Mouse (Mus musculus): Measurements from ENCODE around the gene Gatad2a. TPM values are rescaled to one million over a fixed set of nuclear protein-coding genes. Genes with fewer than 3 reads are reported as not detected.

The Gatad2a gene
- polyA plus RNA-seq, 1 experiment from 2014 or later, result 27.3 TPM

- peak overlapping the region; percentile 70; the same call in 1 of the 2 replicates for H3K9ac ChIP-seq
- WGBS, result 19% methylated on average over 5 of the region's 5 CpGs
- no peak overlapping the region for H3K4me2 ChIP-seq
- H3K9me3 ChIP-seq, result no peaks in the 10 kb centered on the region
- peaks cover 40% of the 10 kb centered on the region for H3K4me1 ChIP-seq
- peaks cover 70% of the 10 kb centered on the region for H3K36me3 ChIP-seq
- no peak overlapping the region for H3K4me3 ChIP-seq
- H3K27ac ChIP-seq (replicated peaks), result peak overlapping the region; percentile 87
- ATAC-seq (ENCODE audit: extremely low read depth, insufficient number of reproducible peaks, low FRiP score, low TSS enrichment), result peak; percentile 25; the same call in 1 of the 2 replicates
- no peaks in the 10 kb centered on the region for H3K27me3 ChIP-seq (replicated peaks)
These were observed 80.4 kb downstream of the Gatad2a start for GRCm38 (mm10) chr8:69915748-69916147.

- WGBS, result 74% methylated on average over 4 of the region's 4 CpGs
- H3K4me2 ChIP-seq, result no peak overlapping the region
- no peaks in the 10 kb centered on the region for H3K27me3 ChIP-seq (replicated peaks)
- H3K9ac ChIP-seq, result peak overlapping the region; percentile 47
- no peaks in the 10 kb centered on the region for H3K9me3 ChIP-seq
- peak overlapping the region; percentile 87 for H3K27ac ChIP-seq (replicated peaks)
- peaks cover 83% of the 10 kb centered on the region for H3K36me3 ChIP-seq
- no peak overlapping the region for H3K4me3 ChIP-seq
- H3K4me1 ChIP-seq, result peaks cover 27% of the 10 kb centered on the region
- ATAC-seq (ENCODE audit: extremely low read depth, insufficient number of reproducible peaks, low FRiP score, low TSS enrichment), result no peak
These were observed 81.7 kb downstream of the Gatad2a start for GRCm38 (mm10) chr8:69914526-69914925.

DNA sequence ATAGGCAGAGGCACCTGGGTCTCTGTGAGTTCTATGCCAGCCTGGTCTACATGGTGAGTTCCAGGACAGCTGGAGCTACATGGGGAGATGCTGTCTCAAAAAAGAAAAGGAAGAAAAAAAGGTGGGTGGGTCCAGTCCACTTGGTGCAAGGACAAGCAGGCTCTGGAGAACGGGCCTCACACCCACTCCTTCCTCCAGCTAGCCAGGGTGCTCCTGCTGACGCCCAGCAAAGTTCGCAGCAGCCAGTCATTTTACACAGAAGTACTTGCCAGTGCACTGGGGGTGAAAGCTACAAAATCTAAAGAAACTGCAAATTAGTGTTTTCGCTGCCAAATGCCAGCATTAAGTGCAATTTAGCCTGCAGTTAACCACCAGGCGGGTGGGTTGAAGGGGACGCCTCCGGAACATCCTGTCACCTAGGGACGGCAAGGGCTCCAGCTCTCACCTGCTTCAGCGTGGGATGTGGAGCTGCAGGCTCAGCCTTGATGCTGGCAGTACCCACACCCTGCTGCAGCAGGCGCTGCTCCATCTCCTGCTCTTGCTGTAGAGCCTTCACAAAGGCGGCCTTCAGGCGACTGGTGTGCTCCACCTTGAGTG lies 83.6 kb downstream of the Gatad2a start:
- Histone ChIP-seq H3K9ac (no peak overlapping the region), H3K27ac (replicated peaks) (no peak overlapping the region), H3K4me2 (no peak overlapping the region), H3K36me3 (peaks cover 99% of the 10 kb centered on the region), H3K4me1 (peaks cover 23% of the 10 kb centered on the region), H3K4me3 (no peak overlapping the region), H3K9me3 (no peaks in the 10 kb centered on the region), H3K27me3 (replicated peaks) (no peaks in the 10 kb centered on the region)
- 92% methylated on average over 12 of the region's 12 CpGs for WGBS
- no peak for ATAC-seq (ENCODE audit: extremely low read depth, insufficient number of reproducible peaks, low FRiP score, low TSS enrichment)

- H3K4me2 ChIP-seq, result no peak overlapping the region
- H3K4me3 ChIP-seq, result no peak overlapping the region
- WGBS, result 85% methylated on average over 13 of the region's 13 CpGs
- no peak overlapping the region for H3K9ac ChIP-seq
- no peak for ATAC-seq (ENCODE audit: extremely low read depth, insufficient number of reproducible peaks, low FRiP score, low TSS enrichment)
- peaks cover 97% of the 10 kb centered on the region for H3K36me3 ChIP-seq
- no peak overlapping the region for H3K27ac ChIP-seq (replicated peaks)
- no peaks in the 10 kb centered on the region for H3K27me3 ChIP-seq (replicated peaks)
- peaks cover 28% of the 10 kb centered on the region for H3K4me1 ChIP-seq
- H3K9me3 ChIP-seq, result no peaks in the 10 kb centered on the region
These were observed 84.3 kb downstream of the Gatad2a start for GRCm38 (mm10) chr8:69911917-69912316.

GRCm38 (mm10) chr8:69907106-69907505 lies 89.1 kb downstream of the Gatad2a start:
- Histone ChIP-seq H3K4me3 (no peak overlapping the region), H3K36me3 (peaks cover 50% of the 10 kb centered on the region), H3K27me3 (replicated peaks) (no peaks in the 10 kb centered on the region), H3K9ac (no peak overlapping the region), H3K4me1 (peaks cover 44% of the 10 kb centered on the region), H3K4me2 (no peak overlapping the region), H3K9me3 (no peaks in the 10 kb centered on the region), H3K27ac (replicated peaks) (no peak overlapping the region; the same call in 1 of the 2 replicates)
- no peak for ATAC-seq (ENCODE audit: extremely low read depth, insufficient number of reproducible peaks, low FRiP score, low TSS enrichment)
- WGBS, result 76% methylated on average over 2 of the region's 2 CpGs

- Histone ChIP-seq H3K27ac (replicated peaks) (0 out of 2 replicates have a peak overlapping the region, but pooled peaks have one; percentile 2), H3K4me3 (no peak overlapping the region), H3K36me3 (peaks cover 42% of the 10 kb centered on the region), H3K4me2 (no peak overlapping the region), H3K9ac (no peak overlapping the region; the same call in 1 of the 2 replicates), H3K9me3 (no peaks in the 10 kb centered on the region), H3K27me3 (replicated peaks) (no peaks in the 10 kb centered on the region), H3K4me1 (peaks cover 49% of the 10 kb centered on the region)
- 86% methylated on average over 2 of the region's 2 CpGs for WGBS
- no peak for ATAC-seq (ENCODE audit: extremely low read depth, insufficient number of reproducible peaks, low FRiP score, low TSS enrichment)
These were observed 89.9 kb downstream of the Gatad2a start for GRCm38 (mm10) chr8:69906260-69906659.

DNA sequence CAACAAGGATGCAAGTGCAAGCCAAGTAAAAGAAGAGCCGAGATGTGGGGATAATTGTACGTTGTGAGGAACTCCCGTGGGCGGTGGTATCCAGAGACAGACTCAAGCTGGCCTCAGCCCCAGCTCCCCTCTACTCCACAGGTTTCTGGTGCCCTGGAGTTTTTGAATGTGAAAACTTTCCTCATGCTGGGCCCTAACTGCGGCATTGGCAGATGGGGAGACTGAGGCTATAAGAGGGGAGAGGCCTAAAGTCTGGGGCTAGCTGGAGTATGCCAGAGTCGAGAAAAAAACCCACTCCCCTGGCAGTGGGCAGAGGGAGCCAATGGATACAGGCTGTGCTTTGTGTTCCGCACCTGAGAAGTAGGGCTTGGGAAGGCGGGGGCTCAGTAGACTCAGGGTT lies 92.1 kb downstream of the Gatad2a start:
- H3K9me3 ChIP-seq, result no peaks in the 10 kb centered on the region
- peak overlapping the region; percentile 95 for H3K4me2 ChIP-seq
- peak overlapping the region; percentile 75; the same call in 1 of the 2 replicates for H3K4me3 ChIP-seq
- H3K27ac ChIP-seq (replicated peaks), result no peak overlapping the region
- H3K36me3 ChIP-seq, result peaks cover 29% of the 10 kb centered on the region
- no peaks in the 10 kb centered on the region for H3K27me3 ChIP-seq (replicated peaks)
- no peak overlapping the region for H3K9ac ChIP-seq
- ATAC-seq (ENCODE audit: extremely low read depth, insufficient number of reproducible peaks, low FRiP score, low TSS enrichment), result no peak
- 71% methylated on average over 8 of the region's 8 CpGs for WGBS
- peaks cover 67% of the 10 kb centered on the region for H3K4me1 ChIP-seq

DNA sequence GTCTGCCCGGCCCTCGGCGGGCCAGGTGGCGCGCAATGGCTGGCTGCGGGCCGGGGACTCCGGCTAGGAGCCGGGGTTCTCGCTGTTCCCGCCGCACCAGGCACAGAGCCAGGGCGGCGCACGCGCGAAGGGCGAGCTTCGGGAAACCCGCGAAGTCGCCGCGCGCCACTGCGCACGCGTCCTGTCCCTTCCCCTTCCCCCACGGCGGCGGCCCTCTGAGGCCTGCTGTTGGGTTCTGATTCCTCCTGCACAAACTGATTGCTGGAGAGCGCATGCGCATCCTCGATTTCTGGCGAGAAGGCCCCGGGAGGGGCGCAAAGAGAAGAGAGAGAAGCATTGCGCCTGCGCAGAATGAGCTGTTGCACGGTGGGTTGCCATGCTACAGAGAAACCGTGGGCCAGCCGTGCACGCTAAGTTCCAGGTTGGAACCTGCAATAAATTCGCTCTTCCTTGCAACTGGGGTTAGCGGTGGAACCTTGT lies 93.1 kb downstream of the Gatad2a start:
- Histone ChIP-seq H3K4me3 (peak overlapping the region; percentile 75), H3K4me1 (peaks cover 71% of the 10 kb centered on the region), H3K36me3 (peaks cover 29% of the 10 kb centered on the region), H3K9ac (peak overlapping the region; percentile 91), H3K27me3 (replicated peaks) (no peaks in the 10 kb centered on the region), H3K27ac (replicated peaks) (peak overlapping the region; percentile 91), H3K9me3 (no peaks in the 10 kb centered on the region), H3K4me2 (peak overlapping the region; percentile 95)
- WGBS, result under 1% methylated on average over 45 of the region's 45 CpGs
- ATAC-seq (ENCODE audit: extremely low read depth, insufficient number of reproducible peaks, low FRiP score, low TSS enrichment), result peak; percentile 81

- peak; percentile 6 for ATAC-seq (ENCODE audit: extremely low read depth, insufficient number of reproducible peaks, low FRiP score, low TSS enrichment)
- Histone ChIP-seq H3K36me3 (peaks cover 27% of the 10 kb centered on the region), H3K27me3 (replicated peaks) (no peaks in the 10 kb centered on the region), H3K4me1 (peaks cover 78% of the 10 kb centered on the region), H3K4me2 (peak within 1 kb of the TSS; percentile 95), H3K9me3 (no peaks in the 10 kb centered on the region), H3K9ac (peak within 1 kb of the TSS; percentile 91), H3K4me3 (peak within 1 kb of the TSS; percentile 75), H3K27ac (replicated peaks) (peak within 1 kb of the TSS; percentile 91)
- 4% methylated on average over 89 of the region's 89 CpGs for WGBS
These were observed 93.8 kb downstream of the Gatad2a start, which contains the start of the genes Tssk6, Ndufa13 and Yjefn3 for GRCm38 (mm10) chr8:69902163-69903062. Tssk6 (plus strand) TSS chr8:69902184. Ndufa13 (minus strand) TSS chr8:69902558. Yjefn3 (minus strand) TSS chr8:69902712.

DNA sequence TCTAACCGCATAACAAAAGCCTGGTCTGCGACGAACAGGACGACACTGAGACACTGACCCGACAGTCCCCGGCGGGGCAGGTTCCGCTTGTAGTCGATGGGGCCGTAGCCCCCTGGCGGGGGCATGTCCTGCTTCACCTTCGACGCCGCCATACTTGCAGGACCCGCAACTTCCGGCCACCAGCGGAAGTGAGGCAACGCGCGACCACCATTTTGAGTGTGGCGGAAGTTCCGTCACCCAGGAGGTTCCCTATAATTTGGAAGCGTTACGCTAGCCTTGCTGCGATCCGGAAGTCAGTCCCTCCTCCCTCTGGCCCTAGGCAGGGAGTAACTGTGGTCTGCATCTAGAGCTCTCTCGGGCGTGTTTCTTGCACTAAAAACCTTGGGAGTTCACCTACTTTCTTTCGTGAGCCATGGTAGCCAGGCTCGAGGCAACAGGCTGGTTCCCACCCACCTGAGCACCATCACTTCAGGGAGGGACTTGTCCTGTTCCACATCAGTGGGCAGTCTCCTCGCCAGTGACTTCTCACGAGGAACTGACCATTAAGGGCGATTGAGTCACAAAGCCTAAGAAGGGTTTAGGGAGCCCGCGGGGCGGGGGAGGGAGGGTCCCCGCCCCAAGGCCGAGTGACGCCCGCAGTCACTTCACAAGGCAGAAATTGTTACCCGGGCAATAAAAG lies 94.6 kb downstream of the Gatad2a start:
- Histone ChIP-seq H3K36me3 (peaks cover 26% of the 10 kb centered on the region), H3K4me2 (peak overlapping the region; percentile 95), H3K4me1 (peaks cover 79% of the 10 kb centered on the region), H3K9ac (peak overlapping the region; percentile 91), H3K27ac (replicated peaks) (peak overlapping the region; percentile 91), H3K9me3 (no peaks in the 10 kb centered on the region), H3K27me3 (replicated peaks) (no peaks in the 10 kb centered on the region), H3K4me3 (peak overlapping the region; percentile 75)
- peak; percentile 35 for ATAC-seq (ENCODE audit: extremely low read depth, insufficient number of reproducible peaks, low FRiP score, low TSS enrichment)
- WGBS, result 2% methylated on average over 41 of the region's 41 CpGs

Data from heart, embryonic 13.5 days (tissue).